Mouse (Mus musculus): Measurements from ENCODE around the gene Phrf1. TPM values are rescaled to one million over a fixed set of nuclear protein-coding genes. Genes with fewer than 3 reads are reported as not detected.
A peak's percentile ranks its signal among the peaks of the same experiment; 100 is the strongest.

Phrf1 gene
- polyA plus RNA-seq, 1 experiment = 58.7 TPM

DNA sequence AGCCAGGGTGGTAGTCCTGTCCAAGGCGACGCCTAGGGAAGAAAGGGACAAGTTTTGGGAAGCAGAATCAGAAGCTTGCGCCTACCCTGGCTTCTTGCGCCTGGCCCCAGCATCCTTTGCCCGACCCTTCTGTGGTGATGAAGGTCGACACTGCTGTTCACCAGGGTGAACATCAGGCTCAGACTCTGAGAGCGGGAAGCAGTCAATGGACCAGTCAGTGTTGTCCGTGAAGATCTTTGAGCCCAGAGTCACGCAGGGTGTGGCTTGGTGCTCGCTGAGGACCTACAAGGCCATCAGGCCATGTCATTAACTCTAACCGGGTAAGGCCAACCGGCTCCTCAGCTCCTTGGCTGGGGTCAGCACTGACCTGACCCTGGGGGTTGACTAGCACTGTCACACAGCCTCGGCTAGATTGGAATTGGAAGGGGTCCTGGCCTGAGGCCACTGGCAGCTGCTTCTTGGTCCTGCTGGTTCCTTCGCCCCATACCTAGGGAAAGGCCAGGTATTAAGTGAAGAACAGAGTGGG is 17.9 kb upstream of the Phrf1 start:
- Histone ChIP-seq H3K27ac (ENCODE audit: insufficient read depth, low read length) (no peak overlapping the region), H3K4me1 (ENCODE audit: control insufficient read depth, insufficient read depth, low read length) (no peaks in the 10 kb centered on the region), H3K4me3 (ENCODE audit: insufficient read depth, low read length) (no peak overlapping the region)
- no peak for TF ChIP-seq POLR2A (IDR thresholded peaks at IDR 0.05; ENCODE audit: low read depth, low read length)
- TF ChIP-seq CTCF (IDR thresholded peaks at IDR 0.05; ENCODE audit: borderline replicate concordance, insufficient read depth, low read length) = no peak

DNA sequence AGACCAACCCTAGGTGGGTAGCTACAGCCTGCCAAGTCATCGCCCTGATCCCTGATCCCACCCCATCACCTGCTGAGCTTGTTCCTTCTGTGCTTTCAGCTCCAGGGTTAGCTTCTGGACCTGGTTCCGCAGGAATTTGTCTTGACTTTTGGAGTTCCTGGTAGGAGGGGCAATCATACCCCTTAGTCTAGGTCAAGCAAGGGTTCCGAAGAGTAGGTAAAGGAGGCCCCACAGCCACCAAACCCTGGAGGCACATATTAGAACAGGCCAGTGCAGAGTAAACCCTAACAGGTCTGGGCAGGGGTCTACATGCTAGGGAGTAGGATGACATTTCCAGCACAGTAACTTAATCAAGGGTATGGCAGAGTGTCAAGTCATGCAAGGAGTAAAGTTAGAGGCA is 15.5 kb upstream of the Phrf1 start:
- no peak for TF ChIP-seq POLR2A (IDR thresholded peaks at IDR 0.05; ENCODE audit: low read depth, low read length)
- no peak for TF ChIP-seq CTCF (IDR thresholded peaks at IDR 0.05; ENCODE audit: borderline replicate concordance, insufficient read depth, low read length)
- H3K4me3 ChIP-seq (ENCODE audit: insufficient read depth, low read length) = no peak overlapping the region
- H3K4me1 ChIP-seq (ENCODE audit: control insufficient read depth, insufficient read depth, low read length) = no peaks in the 10 kb centered on the region
- no peak overlapping the region for H3K27ac ChIP-seq (ENCODE audit: insufficient read depth, low read length)

DNA sequence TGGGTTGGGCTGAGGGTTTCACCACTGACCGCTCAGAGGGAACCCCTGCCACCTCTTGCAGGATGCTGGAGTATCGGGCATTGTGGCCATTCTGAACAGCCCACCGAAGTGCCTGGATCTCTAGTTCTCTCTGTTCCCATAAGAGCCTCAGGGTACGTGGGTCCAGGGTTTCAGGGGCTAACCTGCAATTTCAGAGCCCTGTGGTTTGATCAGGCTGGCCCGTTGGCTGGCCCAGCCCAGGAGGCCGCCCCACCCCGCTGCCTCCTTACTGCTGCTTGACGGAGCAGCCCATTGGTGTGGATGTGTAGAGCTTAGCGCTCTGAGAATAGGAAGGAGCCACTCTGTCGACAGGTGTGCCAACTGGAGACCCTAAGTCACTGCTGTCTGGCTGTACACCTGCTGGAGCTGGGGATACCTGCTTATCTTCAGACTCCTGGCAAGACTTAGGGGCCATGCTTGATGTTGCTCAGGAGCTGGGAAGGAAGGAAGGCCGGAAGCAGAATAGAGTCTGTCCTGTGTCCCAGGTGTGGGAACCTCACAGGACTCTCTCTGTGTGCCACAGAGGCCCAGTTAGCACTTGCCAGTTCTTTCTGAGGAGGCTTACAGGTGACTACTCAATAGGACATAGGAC is 14.9 kb upstream of the Phrf1 start, which contains the start of gene Lmntd2:
Gene Lmntd2, minus strand, starts transcription at position 476 of the 631 bp plus-strand sequence.
- TF ChIP-seq CTCF (IDR thresholded peaks at IDR 0.05; ENCODE audit: borderline replicate concordance, insufficient read depth, low read length) (no peak), POLR2A (IDR thresholded peaks at IDR 0.05; ENCODE audit: low read depth, low read length) (no peak)
- no peaks in the 10 kb centered on the region for H3K4me1 ChIP-seq (ENCODE audit: control insufficient read depth, insufficient read depth, low read length)
- H3K4me3 ChIP-seq (ENCODE audit: insufficient read depth, low read length) = peak within 1 kb of the TSS; percentile 74; the same call in 1 of the 2 replicates
- no peak within 1 kb of the TSS for H3K27ac ChIP-seq (ENCODE audit: insufficient read depth, low read length)

DNA sequence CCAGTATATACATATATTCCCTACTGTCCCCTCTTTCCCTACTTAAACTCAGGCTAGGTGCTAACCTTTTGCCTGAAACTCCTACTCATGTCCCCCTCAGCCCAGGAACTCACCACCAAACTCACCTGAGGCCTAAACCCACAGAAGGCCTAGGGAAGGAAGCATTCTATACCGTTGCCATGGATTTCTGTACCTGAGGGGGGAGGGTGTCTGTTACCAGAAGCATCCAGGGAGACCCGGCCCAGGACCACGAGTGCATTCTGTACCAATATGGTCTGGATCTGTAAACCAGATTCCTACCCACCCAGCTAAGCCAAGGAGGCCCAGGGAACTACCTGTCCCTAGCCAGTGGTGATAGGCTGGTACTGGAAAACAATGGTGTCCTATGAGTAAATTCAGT is 14.3 kb upstream of the Phrf1 start:
- Histone ChIP-seq H3K4me1 (ENCODE audit: control insufficient read depth, insufficient read depth, low read length) (no peaks in the 10 kb centered on the region), H3K27ac (ENCODE audit: insufficient read depth, low read length) (no peak overlapping the region), H3K4me3 (ENCODE audit: insufficient read depth, low read length) (no peak overlapping the region)
- TF ChIP-seq CTCF (IDR thresholded peaks at IDR 0.05; ENCODE audit: borderline replicate concordance, insufficient read depth, low read length) = no peak
- no peak for TF ChIP-seq POLR2A (IDR thresholded peaks at IDR 0.05; ENCODE audit: low read depth, low read length)

DNA sequence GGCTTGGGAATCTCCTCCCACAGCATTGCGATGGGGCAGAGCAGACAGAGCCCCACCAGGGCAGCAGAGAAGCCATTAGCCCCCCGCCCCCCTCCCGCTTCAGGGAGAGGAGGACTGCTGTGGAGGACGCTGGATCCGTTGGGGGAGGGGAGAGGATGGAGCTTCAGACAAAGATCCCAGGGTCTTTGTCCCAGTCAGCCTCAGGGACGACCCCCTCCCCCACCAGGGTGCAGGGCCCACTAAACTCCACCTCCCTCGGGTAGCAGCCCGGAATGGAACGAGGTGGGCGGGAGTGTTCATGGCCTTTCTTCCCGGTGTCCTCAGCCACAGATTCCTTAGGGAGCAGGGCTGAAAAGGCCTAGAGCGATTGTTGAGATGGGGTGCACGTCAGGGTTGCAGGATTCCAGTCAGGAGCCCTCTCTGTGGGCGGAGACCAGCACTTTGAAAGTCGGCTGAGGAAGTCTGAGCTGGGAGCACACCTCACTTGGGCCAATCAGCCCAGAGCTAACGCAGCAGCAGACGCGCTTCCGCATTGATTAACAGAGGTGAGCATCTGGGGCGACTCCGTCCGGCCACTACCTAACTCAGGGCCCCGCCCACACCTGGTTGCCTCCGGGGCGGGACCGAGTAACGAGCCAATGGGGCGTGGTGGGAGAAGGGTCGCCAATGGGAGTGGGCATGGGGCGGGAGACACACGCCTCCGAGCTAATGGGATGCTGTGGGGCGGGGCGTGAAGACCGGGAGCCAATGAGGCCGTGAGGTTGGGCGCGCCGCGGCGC is 13.3 kb upstream of the Phrf1 start, which contains the start of gene Rassf7:
Gene Rassf7, plus strand, starts transcription at position 760 of the 779 bp plus-strand sequence.
- H3K27ac ChIP-seq (ENCODE audit: insufficient read depth, low read length) = no peak within 1 kb of the TSS
- H3K4me3 ChIP-seq (ENCODE audit: insufficient read depth, low read length) = peak within 1 kb of the TSS; percentile 74
- no peaks in the 10 kb centered on the region for H3K4me1 ChIP-seq (ENCODE audit: control insufficient read depth, insufficient read depth, low read length)
- TF ChIP-seq POLR2A (IDR thresholded peaks at IDR 0.05; ENCODE audit: low read depth, low read length) (peak; percentile 50), CTCF (IDR thresholded peaks at IDR 0.05; ENCODE audit: borderline replicate concordance, insufficient read depth, low read length) (no peak)

DNA sequence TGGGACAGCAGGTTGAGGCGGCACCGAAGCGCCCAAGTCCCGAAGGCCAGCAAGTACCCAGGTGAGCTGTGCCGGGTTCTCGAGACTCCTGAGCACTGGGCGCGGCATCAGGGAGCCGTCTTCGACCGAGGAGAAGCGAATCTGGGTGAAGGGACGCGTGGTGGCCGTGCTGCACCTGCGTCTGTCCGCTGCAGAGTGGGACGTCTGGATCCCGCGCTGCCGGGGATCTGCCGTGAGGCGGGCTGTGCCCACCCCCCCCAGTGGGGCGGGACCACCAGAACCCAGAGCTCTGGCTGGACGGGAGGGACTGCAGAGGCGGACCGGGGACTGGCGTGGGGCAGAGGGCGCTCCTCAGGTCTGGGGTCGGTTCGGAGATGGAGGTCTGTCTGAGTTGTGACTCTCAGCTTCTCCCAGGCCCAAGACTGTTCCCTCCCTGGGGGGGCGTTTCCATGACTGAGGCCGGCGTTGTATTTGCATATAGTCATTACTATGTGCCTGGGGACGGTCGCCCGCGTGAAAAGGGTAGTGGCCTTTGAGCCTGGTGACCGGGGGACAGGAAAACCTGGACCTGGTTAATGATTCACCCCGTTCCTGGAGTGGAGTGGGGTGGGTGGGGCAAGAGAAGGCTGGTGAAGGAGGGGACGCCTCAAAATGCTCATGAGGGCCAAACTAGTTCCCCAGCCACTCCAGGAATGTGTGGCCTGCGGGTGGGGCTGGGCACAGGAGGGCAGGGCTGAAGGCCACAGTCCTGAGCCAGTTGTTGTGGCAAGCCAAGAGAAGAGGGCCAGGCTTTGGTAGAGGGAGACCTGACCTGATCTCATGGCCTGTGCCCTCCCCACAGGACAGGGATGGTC is 12.5 kb upstream of the Phrf1 start:
- Histone ChIP-seq H3K4me1 (ENCODE audit: control insufficient read depth, insufficient read depth, low read length) (no peaks in the 10 kb centered on the region), H3K27ac (ENCODE audit: insufficient read depth, low read length) (no peak overlapping the region)
- TF ChIP-seq POLR2A (IDR thresholded peaks at IDR 0.05; ENCODE audit: low read depth, low read length) = peak; percentile 40
- TF ChIP-seq CTCF (IDR thresholded peaks at IDR 0.05; ENCODE audit: borderline replicate concordance, insufficient read depth, low read length) = no peak

DNA sequence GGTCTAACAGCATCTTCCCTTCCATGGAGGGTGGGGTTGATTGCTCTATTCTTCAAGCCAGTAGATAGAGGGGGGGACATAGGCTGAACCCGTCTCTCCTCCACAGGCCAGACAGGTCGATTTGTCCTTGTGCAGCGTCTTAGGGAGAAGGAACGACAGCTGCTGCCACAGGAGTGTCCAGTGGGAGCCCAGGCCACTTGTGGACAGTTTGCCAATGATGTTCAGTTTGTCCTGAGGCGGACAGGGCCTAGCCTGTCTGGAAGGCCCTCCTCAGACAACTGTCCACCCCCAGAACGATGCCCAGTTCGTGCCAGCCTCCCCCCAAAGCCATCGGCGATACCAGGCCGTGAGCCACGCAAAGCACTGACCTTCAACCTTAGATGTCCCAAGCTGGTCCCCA is 11.7 kb upstream of the Phrf1 start:
- Histone ChIP-seq H3K4me3 (ENCODE audit: insufficient read depth, low read length) (peak overlapping the region; percentile 74; the same call in 1 of the 2 replicates), H3K4me1 (ENCODE audit: control insufficient read depth, insufficient read depth, low read length) (no peaks in the 10 kb centered on the region), H3K27ac (ENCODE audit: insufficient read depth, low read length) (no peak overlapping the region)
- TF ChIP-seq POLR2A (IDR thresholded peaks at IDR 0.05; ENCODE audit: low read depth, low read length) = no peak
- no peak for TF ChIP-seq CTCF (IDR thresholded peaks at IDR 0.05; ENCODE audit: borderline replicate concordance, insufficient read depth, low read length)

More for the DNA sequence above, 12.5 kb upstream of the Phrf1 start:
- peak overlapping the region; percentile 74 for H3K4me3 ChIP-seq (ENCODE audit: insufficient read depth, low read length)

DNA sequence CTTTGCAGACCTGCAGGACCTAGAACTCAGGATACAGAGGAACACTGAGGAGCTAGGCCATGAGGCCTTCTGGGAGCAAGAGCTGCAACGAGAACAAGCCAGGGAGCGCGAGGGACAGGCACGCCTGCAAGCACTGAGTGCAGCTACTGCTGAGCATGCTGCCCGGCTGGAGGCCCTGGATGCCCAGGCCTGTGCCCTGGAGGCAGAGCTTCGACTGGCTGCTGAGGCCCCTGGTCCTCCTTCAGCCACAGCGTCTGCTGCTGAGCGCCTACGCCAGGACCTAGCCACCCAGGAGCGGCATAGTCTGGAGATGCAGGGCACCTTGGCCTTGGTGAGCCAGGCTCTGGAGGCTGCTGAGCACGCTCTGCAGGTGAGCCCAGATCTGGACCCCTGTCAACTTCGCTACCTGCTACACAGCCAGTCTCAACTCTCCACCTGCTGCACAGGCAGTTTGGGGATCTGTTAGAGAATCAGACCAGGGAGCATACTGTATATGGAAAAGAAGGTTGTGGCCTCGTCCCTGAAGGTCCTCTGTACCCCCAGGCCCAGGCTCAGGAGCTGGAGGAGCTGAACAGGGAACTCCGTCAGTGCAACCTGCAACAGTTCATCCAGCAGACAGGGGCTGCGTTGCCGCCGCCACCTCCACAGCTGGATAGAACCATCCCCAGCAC is 11.1 kb upstream of the Phrf1 start:
- Histone ChIP-seq H3K4me1 (ENCODE audit: control insufficient read depth, insufficient read depth, low read length) (peaks cover 3% of the 10 kb centered on the region; the same call in 1 of the 2 replicates), H3K27ac (ENCODE audit: insufficient read depth, low read length) (no peak overlapping the region), H3K4me3 (ENCODE audit: insufficient read depth, low read length) (no peak overlapping the region)
- no peak for TF ChIP-seq CTCF (IDR thresholded peaks at IDR 0.05; ENCODE audit: borderline replicate concordance, insufficient read depth, low read length)
- no peak; the same call in none of the 2 replicates for TF ChIP-seq POLR2A (IDR thresholded peaks at IDR 0.05; ENCODE audit: low read depth, low read length)

DNA sequence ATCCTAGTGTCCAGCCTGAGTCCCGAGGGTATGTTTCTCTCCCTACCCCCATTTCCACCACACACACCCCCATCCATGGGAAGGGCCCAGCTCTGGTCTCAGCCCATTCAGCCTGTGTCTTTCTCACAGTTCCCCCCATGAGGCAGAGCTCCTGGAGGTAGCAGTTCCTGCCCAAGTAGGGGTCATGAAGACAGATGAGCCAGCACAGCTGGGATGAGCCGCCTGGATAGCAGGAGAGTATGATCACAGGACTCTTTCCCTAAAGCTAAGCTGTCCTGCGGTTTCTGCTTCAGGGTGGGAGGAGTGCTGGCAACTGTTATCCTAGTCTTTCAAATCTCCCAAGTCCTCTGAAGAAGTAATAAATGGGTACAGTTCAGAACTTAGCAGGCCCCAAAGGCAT is 10.4 kb upstream of the Phrf1 start:
- Histone ChIP-seq H3K27ac (ENCODE audit: insufficient read depth, low read length) (no peak overlapping the region), H3K4me1 (ENCODE audit: control insufficient read depth, insufficient read depth, low read length) (peaks cover 3% of the 10 kb centered on the region; the same call in 1 of the 2 replicates), H3K4me3 (ENCODE audit: insufficient read depth, low read length) (no peak overlapping the region)
- no peak for TF ChIP-seq CTCF (IDR thresholded peaks at IDR 0.05; ENCODE audit: borderline replicate concordance, insufficient read depth, low read length)
